Mouse (Mus musculus): ENCODE measurements around the gene Pdgfd. TPM values are rescaled to one million over a fixed set of nuclear protein-coding genes. Genes with fewer than 3 reads are reported as not detected.

Pdgfd gene
- total and polyA plus RNA-seq, 2 experiments from 2014 or later = 6.8 to 18.4 TPM

DNA sequence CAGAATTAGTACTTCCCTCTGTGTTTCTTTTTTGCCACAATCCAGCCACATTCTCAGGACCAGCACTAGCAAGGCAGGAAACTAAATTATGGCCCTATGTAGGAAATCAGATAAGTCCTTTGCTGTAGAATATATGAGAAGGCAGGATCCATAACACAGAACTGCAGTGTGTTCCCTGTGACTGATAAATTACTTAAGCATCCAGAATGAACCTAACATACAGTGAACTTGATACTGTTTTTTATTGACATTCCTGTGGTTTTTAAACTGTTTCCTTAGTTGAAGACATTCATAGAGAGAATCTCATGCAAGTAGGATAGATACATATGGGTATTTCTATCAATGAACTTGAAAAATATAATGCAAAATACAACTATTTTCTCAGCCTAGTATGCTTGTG is 109.1 kb downstream of the Pdgfd start:
- DNase-seq (ENCODE audit: low spot score) (no peak), ATAC-seq (ENCODE audit: insufficient read depth, low read depth) (no peak)
- Histone ChIP-seq H3K4me2 (ENCODE audit: low read depth, low read length) (no peak overlapping the region), H3K9ac (replicated peaks; ENCODE audit: low read depth, low read length) (no peak overlapping the region), H3K4me1 (ENCODE audit: control insufficient read depth, insufficient read depth) (no peaks in the 10 kb centered on the region), H3K4me3 (ENCODE audit: low read depth, low read length) (no peak overlapping the region), H3K36me3 (replicated peaks; ENCODE audit: control insufficient read depth, insufficient read depth, low read length) (no peaks in the 10 kb centered on the region), H3K27ac (ENCODE audit: low read depth) (no peak overlapping the region), H3K27me3 (ENCODE audit: control insufficient read depth, insufficient read depth, low read length) (no peaks in the 10 kb centered on the region), H3K9me3 (replicated peaks; ENCODE audit: control insufficient read depth, low read length) (no peaks in the 10 kb centered on the region)
- no peak for TF ChIP-seq EP300 (IDR thresholded peaks at IDR 0.05; ENCODE audit: low read depth)

DNA sequence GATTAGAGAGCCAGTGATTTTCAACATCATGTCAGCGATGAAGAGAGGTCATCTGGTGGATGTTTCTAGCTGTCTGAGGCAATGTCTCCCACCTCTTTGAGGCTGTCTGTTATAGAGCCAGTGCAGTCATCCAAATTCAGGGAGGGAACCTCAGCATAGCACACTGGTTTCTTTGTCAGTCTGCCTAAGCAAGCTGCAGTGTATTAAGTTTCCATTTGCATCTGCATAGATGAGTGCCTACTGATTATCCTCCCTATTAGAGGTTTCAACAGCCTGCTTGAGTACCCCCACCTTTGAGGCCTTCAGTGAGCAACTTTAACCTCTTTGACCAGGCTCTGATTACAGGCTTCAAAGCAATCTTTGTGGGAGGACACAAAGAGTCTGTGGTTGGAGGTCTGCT is 118.4 kb downstream of the Pdgfd start:
- Histone ChIP-seq H3K4me1 (ENCODE audit: control insufficient read depth, insufficient read depth) (no peaks in the 10 kb centered on the region), H3K4me3 (ENCODE audit: low read depth, low read length) (no peak overlapping the region), H3K9me3 (replicated peaks; ENCODE audit: control insufficient read depth, low read length) (no peaks in the 10 kb centered on the region), H3K36me3 (replicated peaks; ENCODE audit: control insufficient read depth, insufficient read depth, low read length) (no peaks in the 10 kb centered on the region), H3K4me2 (ENCODE audit: low read depth, low read length) (no peak overlapping the region), H3K27me3 (ENCODE audit: control insufficient read depth, insufficient read depth, low read length) (no peaks in the 10 kb centered on the region), H3K9ac (replicated peaks; ENCODE audit: low read depth, low read length) (no peak overlapping the region), H3K27ac (ENCODE audit: low read depth) (no peak overlapping the region)
- WGBS = 26% methylated on average over 1 of the region's 1 CpGs
- DNase-seq (ENCODE audit: low spot score) = no peak
- no peak for ATAC-seq (ENCODE audit: insufficient read depth, low read depth)
- no peak for TF ChIP-seq CTCF (IDR thresholded peaks at IDR 0.05; ENCODE audit: low read depth)
- TF ChIP-seq EP300 (IDR thresholded peaks at IDR 0.05; ENCODE audit: low read depth) = no peak

DNA sequence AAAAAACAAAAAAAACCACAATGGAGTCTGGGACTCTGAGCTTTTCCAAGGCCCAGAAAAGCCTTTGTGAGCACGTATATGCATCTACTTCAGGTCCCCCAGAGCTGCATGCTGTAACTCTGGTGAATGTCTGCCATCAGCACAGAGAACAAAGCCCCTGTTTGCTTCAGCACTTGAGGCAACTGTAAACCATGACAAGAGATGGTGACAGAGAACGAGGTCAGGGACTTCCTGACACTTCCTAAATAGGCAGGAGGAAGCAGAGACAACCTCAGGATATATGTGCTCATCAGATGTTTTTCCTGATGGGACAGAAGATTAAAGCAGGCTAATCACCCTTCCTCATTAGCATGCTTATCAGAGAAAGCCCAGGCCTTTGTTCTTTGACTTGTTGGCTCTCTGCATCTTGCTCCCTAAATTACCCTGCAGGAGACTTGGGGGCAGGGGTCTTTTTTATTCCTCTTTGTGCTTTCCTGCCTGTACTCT is 120.9 kb downstream of the Pdgfd start:
- TF ChIP-seq EP300 (IDR thresholded peaks at IDR 0.05; ENCODE audit: low read depth) (no peak), CTCF (IDR thresholded peaks at IDR 0.05; ENCODE audit: low read depth) (no peak)
- no peak overlapping the region for H3K9ac ChIP-seq (replicated peaks; ENCODE audit: low read depth, low read length)
- H3K4me3 ChIP-seq (ENCODE audit: low read depth, low read length) = no peak overlapping the region
- ATAC-seq (ENCODE audit: insufficient read depth, low read depth) = no peak
- no peaks in the 10 kb centered on the region for H3K4me1 ChIP-seq (ENCODE audit: control insufficient read depth, insufficient read depth)
- no peak overlapping the region for H3K27ac ChIP-seq (ENCODE audit: low read depth)
- H3K9me3 ChIP-seq (replicated peaks; ENCODE audit: control insufficient read depth, low read length) = no peaks in the 10 kb centered on the region
- WGBS = 20% methylated on average over 2 of the region's 2 CpGs
- H3K36me3 ChIP-seq (replicated peaks; ENCODE audit: control insufficient read depth, insufficient read depth, low read length) = no peaks in the 10 kb centered on the region
- no peaks in the 10 kb centered on the region for H3K27me3 ChIP-seq (ENCODE audit: control insufficient read depth, insufficient read depth, low read length)
- no peak for DNase-seq (ENCODE audit: low spot score)
- H3K4me2 ChIP-seq (ENCODE audit: low read depth, low read length) = no peak overlapping the region

DNA sequence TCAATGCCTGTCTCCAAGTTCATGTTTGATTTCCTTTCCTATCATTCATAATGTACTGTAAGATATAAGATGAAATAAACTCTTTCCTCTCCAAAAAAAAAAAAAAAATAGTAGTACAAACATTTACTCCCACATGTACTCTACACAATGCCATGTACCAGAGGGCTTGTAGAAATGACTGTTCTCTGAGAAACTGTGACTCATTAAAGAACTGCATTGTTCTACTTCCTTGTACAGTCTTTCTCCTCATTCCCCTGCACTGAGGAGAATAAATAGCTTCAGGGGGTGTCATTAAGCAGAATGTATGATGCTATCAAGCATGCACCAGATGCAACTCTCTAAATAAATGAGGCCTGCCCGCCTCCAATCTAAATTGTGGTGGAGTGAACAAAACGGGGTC is 130.2 kb downstream of the Pdgfd start:
- Histone ChIP-seq H3K27me3 (ENCODE audit: control insufficient read depth, insufficient read depth, low read length) (no peaks in the 10 kb centered on the region), H3K9me3 (replicated peaks; ENCODE audit: control insufficient read depth, low read length) (no peaks in the 10 kb centered on the region), H3K4me1 (ENCODE audit: control insufficient read depth, insufficient read depth) (no peaks in the 10 kb centered on the region), H3K27ac (ENCODE audit: low read depth) (no peak overlapping the region), H3K4me2 (ENCODE audit: low read depth, low read length) (no peak overlapping the region), H3K9ac (replicated peaks; ENCODE audit: low read depth, low read length) (no peak overlapping the region), H3K4me3 (ENCODE audit: low read depth, low read length) (no peak overlapping the region), H3K36me3 (replicated peaks; ENCODE audit: control insufficient read depth, insufficient read depth, low read length) (no peaks in the 10 kb centered on the region)
- WGBS = 69% methylated on average over 2 of the region's 2 CpGs
- TF ChIP-seq CTCF (IDR thresholded peaks at IDR 0.05; ENCODE audit: low read depth) (no peak), EP300 (IDR thresholded peaks at IDR 0.05; ENCODE audit: low read depth) (no peak)
- ATAC-seq (ENCODE audit: insufficient read depth, low read depth) (no peak), DNase-seq (ENCODE audit: low spot score) (no peak)

DNA sequence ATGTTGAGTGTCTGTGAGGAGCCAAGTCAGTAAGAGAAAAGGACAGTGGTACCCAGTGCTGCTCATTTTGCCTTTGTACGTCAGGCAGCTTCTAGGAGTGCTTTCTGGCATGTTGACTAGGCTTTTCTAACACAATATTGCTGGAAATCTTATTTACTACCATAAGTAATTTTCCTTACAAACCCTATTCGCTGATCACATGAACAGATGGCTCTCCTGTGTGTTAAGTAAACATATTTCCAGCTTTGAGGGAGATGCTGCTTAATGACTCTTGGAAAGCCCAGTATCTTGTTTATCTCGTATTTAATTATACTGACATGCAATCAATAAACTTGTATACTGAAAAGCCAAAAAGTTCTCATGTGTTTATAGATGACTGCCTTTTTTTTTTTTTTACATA is 133.7 kb downstream of the Pdgfd start:
- no peak overlapping the region for H3K4me3 ChIP-seq (ENCODE audit: low read depth, low read length)
- no peaks in the 10 kb centered on the region for H3K9me3 ChIP-seq (replicated peaks; ENCODE audit: control insufficient read depth, low read length)
- no peak overlapping the region for H3K27ac ChIP-seq (ENCODE audit: low read depth)
- H3K27me3 ChIP-seq (ENCODE audit: control insufficient read depth, insufficient read depth, low read length) = no peaks in the 10 kb centered on the region
- H3K4me1 ChIP-seq (ENCODE audit: control insufficient read depth, insufficient read depth) = no peaks in the 10 kb centered on the region
- 75% methylated on average over 3 of the region's 3 CpGs for WGBS
- no peak for TF ChIP-seq EP300 (IDR thresholded peaks at IDR 0.05; ENCODE audit: low read depth)
- TF ChIP-seq CTCF (IDR thresholded peaks at IDR 0.05; ENCODE audit: low read depth) = no peak
- DNase-seq (ENCODE audit: low spot score) = no peak
- no peak for ATAC-seq (ENCODE audit: insufficient read depth, low read depth)
- no peak overlapping the region for H3K9ac ChIP-seq (replicated peaks; ENCODE audit: low read depth, low read length)
- no peak overlapping the region for H3K4me2 ChIP-seq (ENCODE audit: low read depth, low read length)
- H3K36me3 ChIP-seq (replicated peaks; ENCODE audit: control insufficient read depth, insufficient read depth, low read length) = no peaks in the 10 kb centered on the region

DNA sequence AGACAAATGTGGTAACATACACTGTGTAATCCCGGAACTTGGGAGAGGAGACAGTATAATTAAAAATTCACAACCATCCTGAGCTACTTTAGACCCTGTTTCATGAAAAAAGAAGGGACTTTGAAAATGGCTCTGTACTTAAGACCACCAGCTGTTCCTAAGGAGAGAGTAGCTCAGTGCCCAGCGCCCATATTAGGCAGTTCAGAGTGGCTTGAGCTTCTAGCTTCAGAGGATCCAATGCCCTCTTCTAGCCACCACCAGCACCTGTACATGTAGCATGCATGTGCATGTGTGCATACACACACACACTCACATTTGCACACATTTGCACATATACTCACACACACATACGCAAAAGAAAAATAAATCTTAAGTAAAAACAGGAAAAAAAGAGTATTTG is 136.2 kb downstream of the Pdgfd start:
- 84% methylated on average over 3 of the region's 3 CpGs for WGBS
- no peak overlapping the region for H3K27ac ChIP-seq (ENCODE audit: low read depth)
- no peak overlapping the region for H3K9ac ChIP-seq (replicated peaks; ENCODE audit: low read depth, low read length)
- ATAC-seq (ENCODE audit: insufficient read depth, low read depth) (no peak), DNase-seq (ENCODE audit: low spot score) (no peak)
- TF ChIP-seq CTCF (IDR thresholded peaks at IDR 0.05; ENCODE audit: low read depth) (no peak), EP300 (IDR thresholded peaks at IDR 0.05; ENCODE audit: low read depth) (no peak)
- H3K4me3 ChIP-seq (ENCODE audit: low read depth, low read length) = no peak overlapping the region
- H3K9me3 ChIP-seq (replicated peaks; ENCODE audit: control insufficient read depth, low read length) = no peaks in the 10 kb centered on the region
- H3K27me3 ChIP-seq (ENCODE audit: control insufficient read depth, insufficient read depth, low read length) = no peaks in the 10 kb centered on the region
- H3K4me1 ChIP-seq (ENCODE audit: control insufficient read depth, insufficient read depth) = no peaks in the 10 kb centered on the region
- no peak overlapping the region for H3K4me2 ChIP-seq (ENCODE audit: low read depth, low read length)
- no peaks in the 10 kb centered on the region for H3K36me3 ChIP-seq (replicated peaks; ENCODE audit: control insufficient read depth, insufficient read depth, low read length)
